Mouse (Mus musculus) intestine, embryonic 14.5 days (tissue): ENCODE results near the gene Slc10a7. TPM values are rescaled to one million over a fixed set of nuclear protein-coding genes. Genes with fewer than 3 reads are reported as not detected.
A peak's percentile ranks its signal among the peaks of the same experiment; 100 is the strongest.

Experiments
- ATAC-seq: fragments of 200-750 bp; cut with Nextera tagmentation; replicated peaks from 2 replicates; pipeline ENCODE4 v1.8.0; 2017; ENCODE audit warnings: low read depth, moderate number of reproducible peaks, moderate TSS enrichment, moderate library complexity; ENCODE audit not compliant: low FRiP score, low TSS enrichment
- DNase-seq: peaks from one replicate; pipeline ENCODE4 v3.0.0-alpha.2; 2018; ENCODE audit warnings: low spot score
- H3K27ac ChIP-seq: fragments of 300-500 bp; sonication (generic); 2 replicates; pipeline ENCODE4 v1.5.1; 2014; ENCODE audit warnings: low read depth, mild to moderate bottlenecking, control low read depth
- H3K27me3 ChIP-seq: fragments of 300-500 bp; sonication (generic); replicated peaks from 2 replicates; pipeline ENCODE4 v1.6.1; 2014; ENCODE audit warnings: low read length, control low read depth; ENCODE audit not compliant: control insufficient read depth, insufficient read depth
- H3K36me3 ChIP-seq: fragments of 300-500 bp; sonication (generic); 2 replicates; pipeline ENCODE4 v1.6.1; 2014; ENCODE audit warnings: low read length, control low read depth; ENCODE audit not compliant: control insufficient read depth, insufficient read depth
- H3K4me1 ChIP-seq: fragments of 300-500 bp; sonication (generic); replicated peaks from 2 replicates; pipeline ENCODE4 v1.6.1; 2014; ENCODE audit warnings: low read length, control low read depth, mixed read lengths; ENCODE audit not compliant: control insufficient read depth, insufficient read depth
- H3K4me2 ChIP-seq: fragments of 300-500 bp; sonication (generic); 2 replicates; pipeline ENCODE4 v1.6.1; 2014; ENCODE audit warnings: low read length
- H3K4me3 ChIP-seq: fragments of 300-500 bp; sonication (generic); 2 replicates; pipeline ENCODE4 v1.5.1; 2014; ENCODE audit warnings: low read depth, low read length, control low read depth, mixed read lengths
- H3K9ac ChIP-seq: fragments of 300-500 bp; sonication (generic); 2 replicates; pipeline ENCODE4 v1.6.1; 2014; ENCODE audit warnings: mild to moderate bottlenecking, low read length
- H3K9me3 ChIP-seq: fragments of 300-500 bp; sonication (generic); 2 replicates; pipeline ENCODE4 v1.6.1; 2016; ENCODE audit warnings: low read length, control low read depth; ENCODE audit not compliant: control insufficient read depth
- WGBS: fragments of 180-500 bp; shearing (Covaris S2); extraction: QIAGEN DNeasy Blood & Tissue Kit; methylation state at CpG from one replicate; pipeline ENCODE4 v1.1.7; 2014; 5-methylcytosine and 5-hydroxymethylcytosine counted together
- polyA plus RNA-seq: library from polyadenylated mRNA; unstranded; fragments of >200 nt; fragmentation: Nextera tagmentation; extraction: Ambion mirVana; gene quantifications from 2 replicates; pipeline ENCODE4 v1.2.1, GENCODE M21; 2014

Gene Slc10a7
- polyA plus RNA-seq, 1 experiment from 2014 or later: 11.1 TPM

GRCm38 (mm10) chr8:78578036-78578435 lies 68.9 kb downstream of the Slc10a7 start:
- no peak overlapping the region for H3K4me2 ChIP-seq
- no peak overlapping the region for H3K27ac ChIP-seq
- no peak overlapping the region for H3K9ac ChIP-seq
- DNase-seq (no peak), ATAC-seq (no peak)
- H3K36me3 ChIP-seq: no peaks in the 10 kb centered on the region
- no peaks in the 10 kb centered on the region for H3K9me3 ChIP-seq
- 77% methylated on average over 3 of the region's 3 CpGs for WGBS
- H3K4me3 ChIP-seq: no peak overlapping the region
- no peaks in the 10 kb centered on the region for H3K27me3 ChIP-seq
- H3K4me1 ChIP-seq: no peaks in the 10 kb centered on the region

GRCm38 (mm10) chr8:78584011-78584776 lies 75.0 kb downstream of the Slc10a7 start:
- DNase-seq: no peak
- Histone ChIP-seq H3K27ac (no peak overlapping the region), H3K36me3 (no peaks in the 10 kb centered on the region), H3K4me1 (peaks cover 14% of the 10 kb centered on the region), H3K4me2 (no peak overlapping the region), H3K27me3 (0 out of 2 replicates have a peak, but pooled peaks cover 3% of the 10 kb centered on the region), H3K9ac (no peak overlapping the region), H3K4me3 (no peak overlapping the region), H3K9me3 (no peaks in the 10 kb centered on the region)
- WGBS: 72% methylated on average over 5 of the region's 5 CpGs
- no peak for ATAC-seq

GRCm38 (mm10) chr8:78584863-78585262 lies 75.7 kb downstream of the Slc10a7 start:
- ATAC-seq: 0 out of 2 replicates have a peak, but pooled peaks have one; percentile 74
- no peak for DNase-seq
- no peak overlapping the region for H3K4me2 ChIP-seq
- WGBS: 23% methylated on average over 3 of the region's 3 CpGs
- H3K27ac ChIP-seq: no peak overlapping the region
- no peaks in the 10 kb centered on the region for H3K36me3 ChIP-seq
- peaks cover 14% of the 10 kb centered on the region for H3K4me1 ChIP-seq
- no peaks in the 10 kb centered on the region for H3K9me3 ChIP-seq
- H3K27me3 ChIP-seq: 0 out of 2 replicates have a peak, but pooled peaks cover 3% of the 10 kb centered on the region
- no peak overlapping the region for H3K9ac ChIP-seq
- no peak overlapping the region for H3K4me3 ChIP-seq

- no peak overlapping the region for H3K4me2 ChIP-seq
- no peak overlapping the region for H3K4me3 ChIP-seq
- peaks cover 6% of the 10 kb centered on the region; the same call in 1 of the 2 replicates for H3K4me1 ChIP-seq
- H3K27ac ChIP-seq: no peak overlapping the region
- no peaks in the 10 kb centered on the region for H3K9me3 ChIP-seq
- no peaks in the 10 kb centered on the region for H3K36me3 ChIP-seq
- ATAC-seq: no peak
- no peak overlapping the region for H3K9ac ChIP-seq
- no peak for DNase-seq
- no peaks in the 10 kb centered on the region for H3K27me3 ChIP-seq
- 30% methylated on average over 6 of the region's 6 CpGs for WGBS
Measured at GRCm38 (mm10) chr8:78595481-78595908, 86.3 kb downstream of the Slc10a7 start.

- H3K4me1 ChIP-seq: peaks cover 6% of the 10 kb centered on the region; the same call in 1 of the 2 replicates
- DNase-seq: no peak
- H3K36me3 ChIP-seq: no peaks in the 10 kb centered on the region
- no peak overlapping the region for H3K9ac ChIP-seq
- no peak overlapping the region for H3K4me3 ChIP-seq
- H3K4me2 ChIP-seq: no peak overlapping the region
- no peaks in the 10 kb centered on the region for H3K27me3 ChIP-seq
- ATAC-seq: no peak
- 41% methylated on average over 3 of the region's 3 CpGs for WGBS
- H3K9me3 ChIP-seq: no peaks in the 10 kb centered on the region
- no peak overlapping the region for H3K27ac ChIP-seq
Measured at GRCm38 (mm10) chr8:78598237-78598636, 89.1 kb downstream of the Slc10a7 start.

GRCm38 (mm10) chr8:78603084-78603483 lies 93.9 kb downstream of the Slc10a7 start:
- DNase-seq: no peak
- no peak overlapping the region for H3K27ac ChIP-seq
- 98% methylated on average over 5 of the region's 5 CpGs for WGBS
- H3K27me3 ChIP-seq: no peaks in the 10 kb centered on the region
- no peak overlapping the region for H3K4me3 ChIP-seq
- H3K9me3 ChIP-seq: no peaks in the 10 kb centered on the region
- H3K4me1 ChIP-seq: no peaks in the 10 kb centered on the region
- ATAC-seq: no peak
- no peak overlapping the region for H3K9ac ChIP-seq
- H3K4me2 ChIP-seq: no peak overlapping the region
- H3K36me3 ChIP-seq: peaks cover 9% of the 10 kb centered on the region

GRCm38 (mm10) chr8:78604426-78604825 lies 95.3 kb downstream of the Slc10a7 start:
- Histone ChIP-seq H3K4me1 (no peaks in the 10 kb centered on the region), H3K4me2 (no peak overlapping the region), H3K27me3 (no peaks in the 10 kb centered on the region), H3K9ac (no peak overlapping the region), H3K9me3 (no peaks in the 10 kb centered on the region), H3K36me3 (peaks cover 9% of the 10 kb centered on the region), H3K4me3 (no peak overlapping the region), H3K27ac (no peak overlapping the region)
- DNase-seq: no peak
- no peak for ATAC-seq
- WGBS: 94% methylated on average over 9 of the region's 9 CpGs

GRCm38 (mm10) chr8:78609301-78609700 lies 100.2 kb downstream of the Slc10a7 start:
- Histone ChIP-seq H3K9ac (no peak overlapping the region), H3K9me3 (no peaks in the 10 kb centered on the region), H3K27me3 (no peaks in the 10 kb centered on the region), H3K4me1 (no peaks in the 10 kb centered on the region), H3K36me3 (peaks cover 7% of the 10 kb centered on the region), H3K4me2 (no peak overlapping the region), H3K4me3 (no peak overlapping the region), H3K27ac (no peak overlapping the region)
- ATAC-seq (no peak), DNase-seq (no peak)
- WGBS: 75% methylated on average over 10 of the region's 10 CpGs

GRCm38 (mm10) chr8:78611019-78611418 lies 101.9 kb downstream of the Slc10a7 start:
- Histone ChIP-seq H3K9me3 (no peaks in the 10 kb centered on the region), H3K4me3 (no peak overlapping the region), H3K4me2 (no peak overlapping the region), H3K27ac (no peak overlapping the region), H3K36me3 (no peaks in the 10 kb centered on the region), H3K4me1 (no peaks in the 10 kb centered on the region), H3K9ac (no peak overlapping the region), H3K27me3 (no peaks in the 10 kb centered on the region)
- no peak for ATAC-seq
- no peak for DNase-seq
- 88% methylated on average over 6 of the region's 6 CpGs for WGBS
